Mouse (Mus musculus) kidney, postnatal 14 days (tissue): ENCODE results near the gene Nbea.

Experiments
- DNase-seq: peaks from one replicate; pipeline ENCODE4 v3.0.0; 2022; ENCODE audit warnings: mixed read lengths

Gene Nbea

GRCm38 (mm10) chr3:55741428-55741827 lies 442.1 kb downstream of the Nbea start:
- no peak for DNase-seq

- no peak for DNase-seq
These were observed 449.8 kb downstream of the Nbea start for GRCm38 (mm10) chr3:55733665-55734064.

GRCm38 (mm10) chr3:55730549-55730948 lies 453.0 kb downstream of the Nbea start:
- no peak for DNase-seq

GRCm38 (mm10) chr3:55730142-55730541 lies 453.4 kb downstream of the Nbea start:
- DNase-seq: no peak

DNA sequence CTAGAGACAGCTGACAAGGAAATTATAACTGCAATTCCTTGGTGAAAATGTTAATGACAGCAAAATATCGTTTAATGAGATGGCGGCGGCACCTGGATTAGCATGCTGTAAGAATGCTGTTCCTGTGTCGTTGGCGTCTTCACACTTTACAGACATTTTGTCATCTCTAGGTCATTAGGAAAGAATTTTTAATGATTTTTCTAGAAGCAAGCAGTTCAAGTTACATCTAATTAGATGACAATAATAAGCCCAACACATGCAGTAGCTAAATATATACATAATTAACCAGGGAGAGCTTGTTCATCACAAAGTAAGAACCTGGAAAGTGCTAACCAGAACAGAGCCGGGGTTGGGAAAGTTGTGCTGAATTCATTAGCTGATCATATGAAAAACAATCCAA lies 469.2 kb downstream of the Nbea start:
- DNase-seq: no peak

DNA sequence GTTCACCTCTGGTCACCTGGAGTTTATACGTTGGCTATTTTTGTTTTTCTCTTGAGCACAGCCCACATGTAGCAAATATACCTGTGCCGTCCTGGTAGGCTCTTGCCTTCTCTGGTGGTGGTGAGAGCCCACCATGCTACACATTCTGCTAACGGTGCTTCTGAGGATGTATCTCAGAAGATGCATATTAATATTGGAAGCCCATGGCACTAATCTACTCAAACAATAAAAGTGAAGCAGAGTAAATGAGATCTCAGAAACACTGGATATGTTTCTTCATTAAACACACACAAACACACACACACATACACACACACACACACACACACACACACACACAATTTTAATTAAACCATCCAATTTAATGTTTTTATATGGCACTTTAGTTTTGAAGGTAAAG lies 469.6 kb downstream of the Nbea start:
- no peak for DNase-seq

DNA sequence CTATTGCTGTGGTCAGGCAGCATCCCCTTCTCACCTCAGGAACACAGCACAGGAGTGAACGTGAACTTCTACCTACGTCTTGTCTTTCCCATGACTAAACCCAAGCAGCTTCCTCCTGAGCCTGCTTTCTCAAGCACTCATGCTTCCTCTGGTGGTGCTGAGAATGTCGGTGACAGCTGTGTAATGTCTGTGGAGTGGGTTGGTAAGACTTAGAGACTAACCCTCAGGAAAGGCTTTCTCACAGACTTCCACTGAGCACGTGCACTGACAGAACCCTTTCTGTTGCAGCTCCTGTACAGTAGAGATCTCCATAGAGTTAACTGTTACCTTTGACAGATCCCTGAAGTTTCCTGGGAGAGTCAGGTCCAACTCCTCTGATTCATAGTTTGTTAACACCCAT lies 473.2 kb downstream of the Nbea start:
- DNase-seq: no peak

DNA sequence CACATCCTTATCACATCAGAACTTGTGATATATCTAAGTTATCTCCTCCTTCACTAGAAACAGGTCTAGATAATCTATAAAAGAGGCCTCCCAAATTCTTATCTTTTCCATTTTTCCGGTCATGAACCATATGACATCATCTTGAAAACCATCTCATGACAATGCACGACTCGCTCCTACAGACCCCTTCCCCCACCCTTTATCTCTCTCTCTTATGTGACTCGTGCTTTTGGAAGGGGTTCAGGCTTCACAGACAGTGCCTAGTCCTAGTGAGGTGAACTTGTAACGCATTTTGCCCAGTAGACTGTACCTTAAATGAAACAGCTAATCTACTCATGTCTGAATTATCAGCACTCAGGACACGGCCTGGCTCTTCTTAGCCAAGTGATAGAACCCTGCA lies 481.9 kb downstream of the Nbea start:
- no peak for DNase-seq

- DNase-seq: peak; percentile 6
These were observed 486.3 kb downstream of the Nbea start for GRCm38 (mm10) chr3:55697174-55697573.

DNA sequence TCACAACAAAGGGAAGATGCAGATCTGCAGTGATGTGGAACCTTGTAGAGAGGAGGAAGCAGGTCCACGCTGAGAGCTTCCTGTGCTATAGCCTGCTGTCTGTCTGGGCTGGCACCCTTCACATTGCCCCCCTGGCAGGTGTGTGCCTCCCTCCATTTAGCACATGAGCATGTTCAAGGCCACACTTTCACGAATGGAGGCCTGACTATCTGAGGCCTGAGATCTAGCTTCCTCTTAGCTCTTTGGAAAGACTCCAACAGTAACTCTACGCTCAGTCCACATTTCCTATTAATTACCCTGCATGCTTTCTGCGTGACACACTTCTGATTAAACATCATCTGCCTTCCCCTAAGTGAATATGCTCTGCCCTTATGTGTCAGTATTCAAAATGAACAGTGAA lies 490.4 kb downstream of the Nbea start:
- DNase-seq: no peak

DNA sequence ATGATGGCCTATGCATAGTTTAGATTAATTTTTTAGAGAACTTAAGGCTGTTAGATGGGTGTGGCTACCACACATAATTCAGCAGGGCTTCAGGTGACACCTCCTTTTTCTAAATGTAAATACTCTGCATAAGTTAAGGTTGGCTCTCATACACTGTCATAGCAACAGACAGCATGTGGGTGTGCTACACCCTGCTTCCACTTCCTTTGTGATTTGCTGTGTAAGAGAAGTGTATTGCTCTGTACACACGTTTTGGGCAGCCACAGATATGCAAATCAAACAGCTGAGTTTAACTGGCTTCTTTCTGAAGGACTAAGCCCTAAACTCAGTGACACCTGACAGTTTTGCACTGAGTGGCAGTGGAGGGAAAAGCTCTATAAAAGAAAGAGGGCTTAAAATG lies 495.4 kb downstream of the Nbea start:
- no peak for DNase-seq

DNA sequence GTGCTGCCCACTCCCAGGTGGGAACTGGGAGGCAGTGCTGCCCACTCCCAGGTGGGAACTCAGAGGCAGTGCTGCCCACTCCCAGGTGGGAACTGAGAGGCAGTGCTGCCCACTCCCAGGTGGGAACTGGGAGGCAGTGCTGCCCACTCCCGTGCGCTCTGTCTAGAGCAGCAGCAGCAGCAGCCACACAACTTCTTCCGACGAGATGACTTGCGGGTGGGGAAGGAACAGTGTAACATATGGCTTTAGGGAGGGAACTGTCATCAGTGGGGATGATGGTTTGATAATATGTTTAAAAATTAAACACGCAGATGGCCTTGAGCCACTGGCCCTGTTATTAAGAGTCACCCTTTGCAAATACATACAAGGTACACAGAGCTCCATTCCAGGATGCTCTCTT lies 496.5 kb downstream of the Nbea start:
- no peak for DNase-seq

- DNase-seq: no peak
These were observed 497.9 kb downstream of the Nbea start for GRCm38 (mm10) chr3:55685627-55686026.

GRCm38 (mm10) chr3:55684892-55685291 lies 498.6 kb downstream of the Nbea start:
- DNase-seq: no peak

DNA sequence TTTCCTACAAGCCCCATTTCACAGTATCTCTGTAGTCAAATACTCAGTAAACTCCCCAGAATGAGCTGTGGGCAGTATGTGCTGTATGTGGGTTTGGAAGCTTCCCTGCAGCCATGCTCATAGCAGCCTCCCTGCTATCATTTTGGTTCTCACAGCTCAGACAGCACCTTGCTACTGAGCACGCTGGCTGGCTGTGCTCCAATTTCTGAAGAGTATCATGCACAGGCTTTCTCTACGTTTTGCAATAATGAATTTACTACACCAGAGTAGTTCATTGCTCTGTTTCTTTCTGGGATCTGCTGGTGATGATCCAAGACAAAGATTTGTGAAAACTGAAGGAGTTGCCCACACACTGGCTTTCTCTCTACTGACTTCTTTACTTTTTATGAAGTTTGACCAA lies 505.8 kb downstream of the Nbea start:
- no peak for DNase-seq

GRCm38 (mm10) chr3:55674185-55674584 lies 509.3 kb downstream of the Nbea start:
- no peak for DNase-seq

DNA sequence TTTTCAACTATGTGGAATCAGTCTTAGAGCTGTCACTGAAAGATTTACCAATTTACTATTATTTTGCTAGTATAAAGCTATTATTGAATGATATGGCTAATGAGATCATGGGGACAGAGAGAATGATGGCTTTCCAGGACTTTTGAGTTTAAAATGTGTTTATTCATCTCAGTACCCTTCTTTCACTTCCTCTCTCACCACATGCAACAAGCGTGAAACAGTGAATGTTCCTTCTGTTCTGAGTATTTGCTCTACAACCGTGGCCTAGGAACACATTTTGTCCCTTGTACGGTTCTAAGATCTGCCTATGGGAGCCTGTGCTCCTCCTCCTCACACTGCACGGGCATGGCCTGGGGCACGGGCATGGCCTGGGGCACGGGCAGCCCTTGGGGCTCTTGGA lies 516.5 kb downstream of the Nbea start:
- DNase-seq: no peak

DNA sequence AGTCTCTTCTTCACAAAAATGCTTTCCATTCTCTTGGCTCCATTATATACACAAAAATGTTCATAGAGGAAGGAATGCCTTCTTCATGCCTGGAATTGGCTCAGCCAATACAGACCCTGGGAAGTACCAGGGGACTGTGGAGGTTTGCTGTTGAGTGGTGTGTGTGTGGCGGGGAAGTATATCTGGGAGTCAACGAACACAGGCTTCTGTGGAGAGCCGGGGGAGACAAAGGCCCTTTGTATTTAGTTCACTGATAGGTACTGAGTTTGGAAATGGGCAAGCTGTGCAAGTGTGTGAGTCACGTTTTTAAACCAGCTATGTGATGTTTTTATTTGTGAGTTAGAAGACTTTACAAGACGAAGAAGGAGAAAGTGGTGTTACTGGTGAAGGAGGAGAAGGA lies 517.6 kb downstream of the Nbea start:
- DNase-seq: no peak

DNA sequence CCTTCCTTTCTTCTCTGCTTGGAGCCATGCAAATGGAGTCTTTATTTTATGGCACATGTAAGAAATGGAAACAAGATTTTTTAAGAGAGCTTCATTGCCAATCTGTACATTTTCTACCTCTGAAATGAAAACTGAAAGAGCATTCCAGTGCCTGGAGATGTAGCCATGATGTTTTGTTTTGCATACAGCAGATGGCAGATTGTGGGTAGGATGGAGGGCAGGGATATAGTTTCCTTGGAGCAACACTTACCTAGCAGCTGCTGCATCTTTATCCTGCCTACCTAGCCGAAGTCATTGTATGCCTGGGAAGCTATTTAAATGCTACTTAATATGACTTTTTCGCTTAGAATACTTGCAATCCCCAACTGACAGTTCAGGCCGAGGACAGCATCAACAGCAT lies 518.8 kb downstream of the Nbea start:
- DNase-seq: no peak

GRCm38 (mm10) chr3:55661678-55662445 lies 521.6 kb downstream of the Nbea start:
- peak; percentile 14 for DNase-seq

GRCm38 (mm10) chr3:55660261-55660838 lies 523.2 kb downstream of the Nbea start:
- DNase-seq: no peak

- DNase-seq: no peak
These were observed 523.8 kb downstream of the Nbea start for GRCm38 (mm10) chr3:55659558-55660215.

DNA sequence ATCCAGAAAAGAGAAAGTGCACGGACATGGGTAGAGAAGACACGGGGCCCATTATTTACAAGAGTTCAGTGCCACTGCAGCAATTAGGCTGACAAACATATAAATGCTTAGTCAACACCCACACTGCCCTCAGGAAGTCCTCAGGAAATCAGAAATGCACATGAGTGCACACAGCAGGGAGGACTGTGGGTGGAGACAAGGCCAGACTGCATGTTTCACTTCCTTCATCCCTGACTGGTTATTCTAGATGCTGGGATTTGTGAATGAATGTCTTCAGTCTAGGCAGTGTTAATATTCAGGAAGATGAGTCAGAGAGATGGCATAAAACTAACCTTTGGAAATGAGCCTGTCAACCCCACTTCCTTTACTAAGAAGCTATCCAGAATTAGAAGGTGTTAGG lies 531.2 kb downstream of the Nbea start:
- DNase-seq: peak; percentile 23

DNA sequence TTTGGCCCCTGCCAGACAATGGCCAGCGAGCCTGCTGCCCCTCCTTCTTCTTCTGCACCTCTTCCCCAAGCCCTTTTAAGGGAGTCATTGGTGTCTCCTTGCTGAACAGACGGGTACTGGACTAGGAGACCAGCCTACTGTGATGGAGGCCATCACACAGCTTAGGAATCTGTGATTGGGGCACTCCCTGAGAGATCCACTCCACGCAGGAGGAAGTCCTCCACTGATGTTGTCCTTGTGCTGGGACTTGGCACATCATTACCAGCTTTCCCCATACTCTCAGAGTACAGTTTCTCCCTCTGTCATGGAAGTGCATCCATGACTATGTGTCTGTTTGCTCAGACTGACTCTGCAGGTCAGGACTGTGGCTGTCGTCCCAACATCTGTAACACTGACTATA lies 531.6 kb downstream of the Nbea start:
- no peak for DNase-seq
